Comparison of ENCODE assay signal across 12 mouse cellular contexts in the genomic region with DNA sequence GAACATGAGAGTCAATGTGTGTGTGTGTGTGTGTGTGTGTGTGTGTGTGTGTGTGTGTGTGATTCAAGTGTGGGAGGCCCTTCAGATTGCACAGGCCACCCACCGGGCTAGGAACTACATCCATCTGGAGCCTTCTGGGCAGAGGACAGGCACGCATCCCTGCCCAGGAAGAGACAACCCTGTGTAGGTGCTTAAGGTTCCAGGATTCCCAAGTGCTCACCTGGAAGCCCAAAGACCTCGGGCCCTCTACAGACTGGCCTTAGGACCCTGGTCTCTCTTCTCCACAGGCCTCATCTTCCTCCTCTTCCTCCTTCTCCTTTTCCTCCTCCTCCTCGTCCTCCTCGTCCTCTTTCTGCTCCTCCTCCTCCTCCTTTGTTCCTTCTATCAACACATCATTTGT. TPM values are rescaled to one million over a fixed set of nuclear protein-coding genes. Genes with fewer than 3 reads are reported as not detected.
DNase-seq lines count a peak whose midpoint lies in the region; ATAC-seq and TF ChIP-seq lines count a peak whose summit lies in the region.
"Had no signal": no experiment of that assay in that cellular context is flagged by ENCODE, and none has a peak within 500 bp of the region (broad histone marks: within the 10 kb centered on the region; RNA-seq: fewer than 3 reads in every experiment).

No protein-coding gene starts in this region.

- no peak overlapping the region for H3K27ac ChIP-seq in liver, postnatal 0 days (ENCODE audit: low read depth)
- H3K27ac ChIP-seq in forebrain, postnatal 0 days (ENCODE audit: low read depth, low read length), result no peak overlapping the region
- H3K27ac ChIP-seq: embryonic facial prominence, embryonic 12.5 days; forebrain, embryonic 15.5 days; limb, embryonic 12.5 days had no signal

- TF ChIP-seq CTCF in liver, postnatal 0 days (IDR thresholded peaks at IDR 0.05; ENCODE audit: low read depth), result no peak
- TF ChIP-seq CTCF in forebrain, postnatal 0 days (IDR thresholded peaks at IDR 0.05; ENCODE audit: low read depth), result no peak

- no peak for TF ChIP-seq EP300 in liver, postnatal 0 days (IDR thresholded peaks at IDR 0.05; ENCODE audit: low read depth)

- no peaks in the 10 kb centered on the region for H3K36me3 ChIP-seq in liver, postnatal 0 days (replicated peaks; ENCODE audit: insufficient read depth, low read length)
- H3K36me3 ChIP-seq in forebrain, postnatal 0 days (ENCODE audit: insufficient read depth), result no peaks in the 10 kb centered on the region
- H3K36me3 ChIP-seq: embryonic facial prominence, embryonic 12.5 days; forebrain, embryonic 15.5 days; G1E; limb, embryonic 12.5 days had no signal

- no peak for ATAC-seq in liver, postnatal 0 days
- ATAC-seq in forebrain, postnatal 0 days, result no peak
- ATAC-seq: forebrain, embryonic 15.5 days had no signal

- no peak overlapping the region for H3K4me2 ChIP-seq in liver, postnatal 0 days (ENCODE audit: low read depth, low read length)
- H3K4me2 ChIP-seq in forebrain, postnatal 0 days (ENCODE audit: low read depth), result no peak overlapping the region
- H3K4me2 ChIP-seq: embryonic facial prominence, embryonic 12.5 days; forebrain, embryonic 15.5 days; limb, embryonic 12.5 days had no signal

- H3K9ac ChIP-seq in liver, postnatal 0 days (replicated peaks), result no peak overlapping the region
- no peak overlapping the region for H3K9ac ChIP-seq in forebrain, postnatal 0 days
- H3K9ac ChIP-seq: embryonic facial prominence, embryonic 12.5 days; forebrain, embryonic 15.5 days; limb, embryonic 12.5 days had no signal

- H3K4me3 ChIP-seq in liver, postnatal 0 days (ENCODE audit: low read depth, low read length), result no peak overlapping the region
- H3K4me3 ChIP-seq in forebrain, postnatal 0 days (ENCODE audit: low read depth, low read length), result no peak overlapping the region
- H3K4me3 ChIP-seq: embryonic facial prominence, embryonic 12.5 days; forebrain, embryonic 15.5 days; limb, embryonic 12.5 days had no signal

- H3K9me3 ChIP-seq in liver, postnatal 0 days (ENCODE audit: low read length), result no peaks in the 10 kb centered on the region
- H3K9me3 ChIP-seq in forebrain, postnatal 0 days (ENCODE audit: low read length), result no peaks in the 10 kb centered on the region
- H3K9me3 ChIP-seq: embryonic facial prominence, embryonic 12.5 days; forebrain, embryonic 15.5 days; G1E; limb, embryonic 12.5 days had no signal

- peaks cover 3% of the 10 kb centered on the region; the same call in 1 of the 2 replicates for H3K4me1 ChIP-seq in liver, postnatal 0 days (ENCODE audit: insufficient read depth)
- H3K4me1 ChIP-seq in forebrain, postnatal 0 days (ENCODE audit: insufficient read depth), result no peaks in the 10 kb centered on the region
- H3K4me1 ChIP-seq: embryonic facial prominence, embryonic 12.5 days; forebrain, embryonic 15.5 days; limb, embryonic 12.5 days had no signal

- no peaks in the 10 kb centered on the region for H3K27me3 ChIP-seq in liver, postnatal 0 days (ENCODE audit: insufficient read depth, low read length)
- no peaks in the 10 kb centered on the region for H3K27me3 ChIP-seq in forebrain, postnatal 0 days (ENCODE audit: insufficient read depth, low read length)
- H3K27me3 ChIP-seq: embryonic facial prominence, embryonic 12.5 days; forebrain, embryonic 15.5 days had no signal

- WGBS in liver, postnatal 0 days (ENCODE audit: insufficient replicate concordance), result 77% methylated on average over 5 of the region's 5 CpGs
- WGBS in forebrain, postnatal 0 days, result 89% methylated on average over 5 of the region's 5 CpGs

- peak; percentile 6 to 9 for DNase-seq in layer of hippocampus, adult 18-20 months (ENCODE audit: low spot score in 2 of 2)
- DNase-seq in layer of hippocampus, postnatal 25 days (ENCODE audit: extremely low spot score in 1 of 2, low spot score in 1 of 2), result no peak
- DNase-seq in urinary bladder, postnatal 25 days (ENCODE audit: low spot score), result peak; percentile 6
- DNase-seq in urinary bladder, postnatal 36 days (ENCODE audit: low spot score in 2 of 2), result no peak
- peak; percentile 15 for DNase-seq in gastrocnemius, postnatal 10 days
- no peak for DNase-seq in liver, postnatal 0 days
- DNase-seq in forebrain, postnatal 0 days, result no peak
- DNase-seq: kidney, adult 2 months had no signal

RNA-seq across cellular contexts. Expression of a gene that starts 53.8 kb away (rescaled TPM):
- 10 to 100 TPM in 1 of 2 experiments, 1 to 10 TPM in 1; 9.8 to 13.7 TPM for total RNA-seq in layer of hippocampus, adult 18-20 months (2021)
- 10 to 100 TPM; 16.5 to 17.1 TPM for total RNA-seq in layer of hippocampus, postnatal 25 days (2021)
- total RNA-seq in gastrocnemius, postnatal 10 days (2021), result 10 to 100 TPM; 19.6 to 26.5 TPM
- 36.5 and 37.2 TPM in 2 replicates for polyA plus RNA-seq in liver, postnatal 0 days (2015; fragmentation: Nextera tagmentation; extraction: Ambion mirVana)
- 50.0 and 60.1 TPM in 2 replicates for total RNA-seq in forebrain, postnatal 0 days (2014; rRNA removed)
- polyA plus RNA-seq in forebrain, postnatal 0 days (2015; fragmentation: Nextera tagmentation; extraction: Ambion mirVana), result 37.7 and 41.5 TPM in 2 replicates

Comparison
In these comparisons a context has a peak if more than half of its experiments do, and no peak if none do; other contexts are left out.
1. DNase-seq: peak in layer of hippocampus, adult 18-20 months (2 of 2), urinary bladder, postnatal 25 days (single experiment) and gastrocnemius, postnatal 10 days (single experiment); none in layer of hippocampus, postnatal 25 days (0 of 2), urinary bladder, postnatal 36 days (0 of 2), liver, postnatal 0 days (single experiment) and forebrain, postnatal 0 days (single experiment).